Mouse (Mus musculus) MEL (cell line): Measurements from ENCODE around the gene Pi4kb.
A peak's percentile ranks its signal among the peaks of the same experiment; 100 is the strongest.

Source experiments
- CHD2 ChIP-seq: IDR thresholded peaks from 2 replicates; pipeline ENCODE4 v1.6.1; 2011; ENCODE audit warnings: low read length, improper control_type of control experiment
- CTCF ChIP-seq, 3 experiments: IDR thresholded peaks in 2 of 3; conservative IDR thresholded peaks in 1 of 3; 2 replicates each; pipeline ENCODE4 v1.5.1; 2011 to 2012; ENCODE audit warnings: low read length in 3 of 3, low read depth in 2 of 3, mild to moderate bottlenecking in 2 of 3, improper control_type of control experiment in 1 of 3, inconsistent platforms in 1 of 3, mixed read lengths in 1 of 3, moderate library complexity in 1 of 3; ENCODE audit not compliant: control insufficient read depth in 1 of 3, insufficient read depth in 1 of 3, poor library complexity in 1 of 3, severe bottlenecking in 1 of 3
- EP300 ChIP-seq, 2 experiments: IDR thresholded peaks; 2 replicates each; pipeline ENCODE4 v1.6.1; 2011; ENCODE audit warnings: improper control_type of control experiment in 2 of 2, low read length in 2 of 2, low read depth in 1 of 2, mild to moderate bottlenecking in 1 of 2
- NELFE ChIP-seq: IDR thresholded peaks from 2 replicates; pipeline ENCODE4 v1.6.1; 2011; ENCODE audit warnings: low read depth, low read length, improper control_type of control experiment
- POLR2AphosphoS2 ChIP-seq: IDR thresholded peaks from 2 replicates; pipeline ENCODE4 v1.6.1; 2011; ENCODE audit warnings: low read length, improper control_type of control experiment
- RCOR1 ChIP-seq: IDR thresholded peaks from 2 replicates; pipeline ENCODE4 v1.6.1; 2012; ENCODE audit warnings: low read depth, mild to moderate bottlenecking, inconsistent platforms, low read length, improper control_type of control experiment
- TAL1 ChIP-seq: IDR thresholded peaks from 2 replicates; pipeline ENCODE4 v1.6.1; 2012; ENCODE audit warnings: mild to moderate bottlenecking, inconsistent platforms, low read length, moderate library complexity, mixed read lengths

GRCm38 (mm10) chr3:94953764-94954616 is 20.5 kb upstream of the Pi4kb start, which contains the start of gene Rfx5:
- TF ChIP-seq CTCF (IDR thresholded peaks at IDR 0.05 in 2 of 3, conservative IDR thresholded peaks at IDR 0.05 in 1 of 3; ENCODE audit: control insufficient read depth in 1 of 3, insufficient read depth in 1 of 3, low read depth in 2 of 3, low read length in 3 of 3, poor library complexity in 1 of 3, severe bottlenecking in 1 of 3) (no peak), RCOR1 (no peak), NELFE (peak; percentile 56; the same call in 1 of the 2 replicates), EP300 (IDR thresholded peaks at IDR 0.05; ENCODE audit: low read depth in 1 of 2, low read length in 2 of 2) (peak in 1 of 2 experiments; percentile 56; a peak in 2 of 4 replicates), CHD2 (peak; percentile 99), TAL1 (no peak), POLR2AphosphoS2 (peak; percentile 59; the same call in 1 of the 2 replicates)
